Comparison of ENCODE assay signal across 8 mouse cellular contexts in the genomic region with DNA sequence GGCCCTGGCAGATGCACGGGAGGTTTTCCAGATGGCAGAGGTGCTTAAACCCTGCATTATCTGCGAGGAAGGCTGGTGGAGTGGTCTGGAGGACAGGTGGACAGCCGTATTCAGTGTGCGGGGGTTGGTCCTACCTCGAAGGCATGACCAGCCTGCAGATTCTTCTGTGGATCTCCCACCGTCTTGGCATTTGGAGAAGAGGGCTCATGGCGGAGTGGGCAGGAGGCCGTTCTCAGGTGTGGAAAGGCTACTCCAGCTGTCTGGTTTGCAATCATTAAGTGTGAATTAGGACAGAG. TPM values are rescaled to one million over a fixed set of nuclear protein-coding genes. Genes with fewer than 3 reads are reported as not detected.
A peak's percentile ranks its signal among the peaks of the same experiment; 100 is the strongest.
DNase-seq lines count a peak whose midpoint lies in the region; ATAC-seq and TF ChIP-seq lines count a peak whose summit lies in the region.
"Had no signal": no experiment of that assay in that cellular context is flagged by ENCODE, and none has a peak within 500 bp of the region (broad histone marks: within the 10 kb centered on the region; RNA-seq: fewer than 3 reads in every experiment).

No protein-coding gene starts in this region.

- peaks cover 9% of the 10 kb centered on the region for H3K4me1 ChIP-seq in lung, embryonic 14.5 days (ENCODE audit: insufficient read depth)
- H3K4me1 ChIP-seq in forebrain, embryonic 13.5 days, result peaks cover 11% of the 10 kb centered on the region
- H3K4me1 ChIP-seq in intestine, postnatal 0 days (replicated peaks; ENCODE audit: control insufficient read depth, insufficient read depth, low read length), result no peaks in the 10 kb centered on the region
- H3K4me1 ChIP-seq in stomach, embryonic 14.5 days (ENCODE audit: control insufficient read depth, insufficient read depth, low read length), result peaks cover 2% of the 10 kb centered on the region; the same call in 1 of the 2 replicates

- no peaks in the 10 kb centered on the region for H3K9me3 ChIP-seq in lung, embryonic 14.5 days (ENCODE audit: low read depth, low read length)
- no peaks in the 10 kb centered on the region for H3K9me3 ChIP-seq in forebrain, embryonic 13.5 days (replicated peaks)
- no peaks in the 10 kb centered on the region for H3K9me3 ChIP-seq in intestine, postnatal 0 days (ENCODE audit: control insufficient read depth)
- no peaks in the 10 kb centered on the region for H3K9me3 ChIP-seq in stomach, embryonic 14.5 days (ENCODE audit: control insufficient read depth, low read depth, low read length)

- no peak for TF ChIP-seq CTCF in lung, embryonic 14.5 days (IDR thresholded peaks at IDR 0.05; ENCODE audit: low read depth)
- TF ChIP-seq CTCF in intestine, postnatal 0 days (IDR thresholded peaks at IDR 0.05; ENCODE audit: low read depth), result no peak

- H3K27ac ChIP-seq in lung, embryonic 14.5 days (ENCODE audit: low read depth), result no peak overlapping the region
- H3K27ac ChIP-seq in forebrain, embryonic 13.5 days, result no peak overlapping the region
- H3K27ac ChIP-seq in intestine, postnatal 0 days (ENCODE audit: low read depth, low read length), result no peak overlapping the region
- H3K27ac ChIP-seq in stomach, embryonic 14.5 days (ENCODE audit: low read length), result no peak overlapping the region

- 31% methylated on average over 8 of the region's 8 CpGs for whole genome bisulfite sequencing in lung, embryonic 14.5 days
- 51% methylated on average over 8 of the region's 8 CpGs for WGBS in forebrain, embryonic 13.5 days
- 40% methylated on average over 8 of the region's 8 CpGs for WGBS in intestine, postnatal 0 days
- 38% methylated on average over 8 of the region's 8 CpGs for WGBS in stomach, embryonic 14.5 days

- no peaks in the 10 kb centered on the region for H3K27me3 ChIP-seq in lung, embryonic 14.5 days (ENCODE audit: insufficient read depth, low read length)
- H3K27me3 ChIP-seq in forebrain, embryonic 13.5 days, result peaks cover 12% of the 10 kb centered on the region
- no peaks in the 10 kb centered on the region for H3K27me3 ChIP-seq in intestine, postnatal 0 days (replicated peaks; ENCODE audit: control insufficient read depth, insufficient read depth, low read length)
- peaks cover 3% of the 10 kb centered on the region; the same call in 1 of the 2 replicates for H3K27me3 ChIP-seq in stomach, embryonic 14.5 days (ENCODE audit: control insufficient read depth, insufficient read depth, low read length)

- peak overlapping the region; percentile 54 for H3K4me2 ChIP-seq in lung, embryonic 14.5 days
- peak overlapping the region; percentile 58 for H3K4me2 ChIP-seq in forebrain, embryonic 13.5 days
- H3K4me2 ChIP-seq in intestine, postnatal 0 days (replicated peaks; ENCODE audit: low read depth), result peak overlapping the region; percentile 45
- peak overlapping the region; percentile 22 for H3K4me2 ChIP-seq in stomach, embryonic 14.5 days (replicated peaks; ENCODE audit: low read depth, low read length)

- no peak for ATAC-seq in lung, embryonic 14.5 days (ENCODE audit: insufficient read depth)
- ATAC-seq in forebrain, embryonic 13.5 days, result peak; percentile 31; the same call in 1 of the 2 replicates
- ATAC-seq in intestine, postnatal 0 days, result no peak
- no peak for ATAC-seq in stomach, embryonic 14.5 days (ENCODE audit: insufficient number of reproducible peaks, insufficient read depth, low FRiP score, low read depth)
- ATAC-seq: Patski had no signal

- no peaks in the 10 kb centered on the region for H3K36me3 ChIP-seq in lung, embryonic 14.5 days (ENCODE audit: insufficient read depth)
- H3K36me3 ChIP-seq in forebrain, embryonic 13.5 days (ENCODE audit: poor library complexity, severe bottlenecking), result no peaks in the 10 kb centered on the region
- no peaks in the 10 kb centered on the region for H3K36me3 ChIP-seq in intestine, postnatal 0 days (ENCODE audit: control insufficient read depth, insufficient read depth)
- H3K36me3 ChIP-seq in stomach, embryonic 14.5 days (ENCODE audit: control insufficient read depth, insufficient read depth, low read length), result no peaks in the 10 kb centered on the region

- no peak for DNase-seq in lung, embryonic 14.5 days
- no peak for DNase-seq in lung, postnatal 36 days
- no peak for DNase-seq in gastrocnemius, postnatal 36 days
- DNase-seq in frontal cortex, postnatal 25 days (ENCODE audit: low spot score in 2 of 2), result no peak

- intact Hi-C loops in gastrocnemius, postnatal 36 days (cut with DNase I), result loop anchor here (5.0 kb wide), 1 partner anchor 529 kb away; no protein-coding TSS in a partner anchor

- no peak overlapping the region for H3K9ac ChIP-seq in lung, embryonic 14.5 days
- no peak overlapping the region for H3K9ac ChIP-seq in forebrain, embryonic 13.5 days
- no peak overlapping the region for H3K9ac ChIP-seq in intestine, postnatal 0 days (ENCODE audit: low read depth, low read length)
- H3K9ac ChIP-seq in stomach, embryonic 14.5 days (replicated peaks; ENCODE audit: low read depth, low read length), result no peak overlapping the region

- H3K4me3 ChIP-seq in lung, embryonic 14.5 days (ENCODE audit: low read depth, low read length), result 0 out of 2 replicates have a peak overlapping the region, but pooled peaks have one; percentile 4
- H3K4me3 ChIP-seq in forebrain, embryonic 13.5 days, result peak overlapping the region; percentile 23
- H3K4me3 ChIP-seq in intestine, postnatal 0 days (ENCODE audit: low read depth, low read length), result peak overlapping the region; percentile 11; the same call in 1 of the 2 replicates
- no peak overlapping the region for H3K4me3 ChIP-seq in stomach, embryonic 14.5 days (ENCODE audit: low read depth, low read length)

RNA-seq across cellular contexts. Expression of a gene that starts 32.8 kb away (rescaled TPM):
- 0.47 and 0.50 TPM in 2 replicates for polyA plus RNA-seq in lung, embryonic 14.5 days (2014; fragmentation: Nextera tagmentation; extraction: Ambion mirVana)
- 0.05 and 0.09 TPM in 2 replicates for polyA plus RNA-seq in forebrain, embryonic 13.5 days (2015; fragmentation: Nextera tagmentation; extraction: Ambion mirVana)
- polyA plus RNA-seq in intestine, postnatal 0 days (2015; fragmentation: Nextera tagmentation; extraction: Ambion mirVana), result 1.6 and 1.9 TPM in 2 replicates
- polyA plus RNA-seq in stomach, embryonic 14.5 days (2014; fragmentation: Nextera tagmentation; extraction: Ambion mirVana), result 2.1 and 2.3 TPM in 2 replicates
- 1 to 10 TPM; 4.6 to 5.1 TPM for total RNA-seq in gastrocnemius, postnatal 36 days (2021)

RNA-seq across cellular contexts. Expression of a gene that starts 43.9 kb away (rescaled TPM):
- 737 and 751 TPM in 2 replicates for polyA plus RNA-seq in lung, embryonic 14.5 days (2014; fragmentation: Nextera tagmentation; extraction: Ambion mirVana)
- polyA plus RNA-seq in forebrain, embryonic 13.5 days (2015; fragmentation: Nextera tagmentation; extraction: Ambion mirVana), result 746 and 789 TPM in 2 replicates
- polyA plus RNA-seq in intestine, postnatal 0 days (2015; fragmentation: Nextera tagmentation; extraction: Ambion mirVana), result 191 and 196 TPM in 2 replicates
- polyA plus RNA-seq in stomach, embryonic 14.5 days (2014; fragmentation: Nextera tagmentation; extraction: Ambion mirVana), result 560 and 564 TPM in 2 replicates
- 10 to 100 TPM; 60.3 to 64.1 TPM for total RNA-seq in gastrocnemius, postnatal 36 days (2021)

RNA-seq across cellular contexts. Expression of a gene that starts 55.4 kb away (rescaled TPM):
- polyA plus RNA-seq in lung, embryonic 14.5 days (2014; fragmentation: Nextera tagmentation; extraction: Ambion mirVana), result 27.1 and 28.5 TPM in 2 replicates
- 17.1 and 18.1 TPM in 2 replicates for polyA plus RNA-seq in forebrain, embryonic 13.5 days (2015; fragmentation: Nextera tagmentation; extraction: Ambion mirVana)
- polyA plus RNA-seq in intestine, postnatal 0 days (2015; fragmentation: Nextera tagmentation; extraction: Ambion mirVana), result 8.7 and 12.3 TPM in 2 replicates
- polyA plus RNA-seq in stomach, embryonic 14.5 days (2014; fragmentation: Nextera tagmentation; extraction: Ambion mirVana), result 29.6 and 30.8 TPM in 2 replicates
- 1 to 10 TPM; 7.6 to 8.4 TPM for total RNA-seq in gastrocnemius, postnatal 36 days (2021)
